Comparison of ENCODE assay signal across 8 mouse cellular contexts in the genomic region with DNA sequence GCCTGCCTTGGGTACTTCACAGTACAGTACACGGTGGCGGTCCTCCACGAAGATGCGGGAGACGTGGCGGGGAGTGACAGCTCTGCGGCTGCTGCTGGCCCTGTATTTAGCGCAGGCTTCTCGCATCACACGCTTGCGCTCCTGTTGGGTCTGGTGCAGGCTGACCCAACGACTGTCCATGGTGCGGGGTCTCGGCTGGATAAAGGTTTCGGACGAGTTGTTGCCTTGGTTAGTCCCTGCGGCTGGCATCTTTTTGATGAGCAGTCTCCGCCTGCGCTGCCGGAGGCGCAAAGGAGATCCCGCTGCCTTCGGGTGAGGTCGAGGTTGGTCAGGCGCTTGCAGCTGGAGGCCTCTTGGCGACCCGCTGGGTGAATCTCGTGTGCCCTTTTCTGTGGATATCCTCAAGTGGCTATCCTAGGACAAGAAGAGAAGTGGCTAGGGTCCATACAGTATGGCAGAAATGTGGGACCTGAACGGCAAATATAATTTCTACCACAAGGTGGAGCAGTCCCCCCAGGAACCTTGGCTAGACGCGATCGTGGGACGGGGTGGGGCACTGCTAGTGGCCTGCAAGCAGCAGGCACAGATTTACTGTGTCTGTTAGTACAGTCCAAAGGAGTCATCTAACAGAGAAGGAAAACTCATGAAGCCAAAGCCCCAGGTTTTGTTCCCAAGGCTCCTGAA. TPM values are rescaled to one million over a fixed set of nuclear protein-coding genes. Genes with fewer than 3 reads are reported as not detected.
A peak's percentile ranks its signal among the peaks of the same experiment; 100 is the strongest.
DNase-seq lines count a peak whose midpoint lies in the region; ATAC-seq and TF ChIP-seq lines count a peak whose summit lies in the region.

No protein-coding gene starts in this region.

- intact Hi-C loops in left cerebral cortex, postnatal 25 days (cut with DNase I) = loop anchor here (1.0 to 5.0 kb wide), 5 partner anchors 43 to 591 kb away; no protein-coding TSS in a partner anchor

- TF ChIP-seq CTCF in intestine, postnatal 0 days (IDR thresholded peaks at IDR 0.05; ENCODE audit: low read depth) = peak; percentile 94
- TF ChIP-seq CTCF in small intestine, adult 2 months (IDR thresholded peaks at IDR 0.05; ENCODE audit: extremely low read depth, insufficient read length, insufficient replicate concordance, low read depth, low read length) = peak; percentile 79; the same call in 1 of the 2 replicates

- no peak overlapping the region for H3K9ac ChIP-seq in intestine, postnatal 0 days (ENCODE audit: low read depth, low read length)
- peak overlapping the region; percentile 27; the same call in 1 of the 2 replicates for H3K9ac ChIP-seq in midbrain, embryonic 11.5 days (ENCODE audit: low read length)

- DNase-seq in 3134 (ENCODE audit: extremely low read depth, insufficient read length, low spot score) = peak; percentile 55
- DNase-seq in adrenal gland, adult 8-10 months = peak; percentile 55
- peak; percentile 86 for DNase-seq in embryonic facial prominence, embryonic 10.5 days (ENCODE audit: low spot score)
- DNase-seq in heart, adult 18-20 months = peak; percentile 66 to 87
- peak; percentile 80 to 84 for DNase-seq in left cerebral cortex, postnatal 25 days (ENCODE audit: low spot score in 2 of 2)
- peak; percentile 99 for DNase-seq in midbrain, embryonic 11.5 days (ENCODE audit: low spot score, missing footprints)

- no peaks in the 10 kb centered on the region for H3K36me3 ChIP-seq in embryonic facial prominence, embryonic 10.5 days (replicated peaks)
- no peaks in the 10 kb centered on the region for H3K36me3 ChIP-seq in intestine, postnatal 0 days (ENCODE audit: control insufficient read depth, insufficient read depth)
- H3K36me3 ChIP-seq in midbrain, embryonic 11.5 days (ENCODE audit: control insufficient read depth, insufficient read depth, low read length) = no peaks in the 10 kb centered on the region
- H3K36me3 ChIP-seq in small intestine, adult 2 months (ENCODE audit: control insufficient read depth, insufficient read depth, low read length) = no peaks in the 10 kb centered on the region

- peak overlapping the region; percentile 48; the same call in 1 of the 2 replicates for H3K4me2 ChIP-seq in intestine, postnatal 0 days (replicated peaks; ENCODE audit: low read depth)
- peak overlapping the region; percentile 48 for H3K4me2 ChIP-seq in midbrain, embryonic 11.5 days

- H3K4me1 ChIP-seq in embryonic facial prominence, embryonic 10.5 days = peaks cover 33% of the 10 kb centered on the region
- no peaks in the 10 kb centered on the region for H3K4me1 ChIP-seq in intestine, postnatal 0 days (replicated peaks; ENCODE audit: control insufficient read depth, insufficient read depth, low read length)
- peaks cover 6% of the 10 kb centered on the region for H3K4me1 ChIP-seq in midbrain, embryonic 11.5 days (ENCODE audit: control insufficient read depth, insufficient read depth, low read length)
- H3K4me1 ChIP-seq in small intestine, adult 2 months (ENCODE audit: control insufficient read depth, insufficient read depth, insufficient read length, low read length) = no peaks in the 10 kb centered on the region; the same call in 1 of the 2 replicates

- TF ChIP-seq POLR2A in small intestine, adult 2 months (IDR thresholded peaks at IDR 0.05; ENCODE audit: low read depth, low read length) = no peak

- H3K4me3 ChIP-seq in embryonic facial prominence, embryonic 10.5 days = peak overlapping the region; percentile 48
- peak overlapping the region; percentile 23; the same call in 1 of the 2 replicates for H3K4me3 ChIP-seq in intestine, postnatal 0 days (ENCODE audit: low read depth, low read length)
- peak overlapping the region; percentile 18 for H3K4me3 ChIP-seq in midbrain, embryonic 11.5 days (ENCODE audit: low read depth, low read length)
- no peak overlapping the region for H3K4me3 ChIP-seq in small intestine, adult 2 months (ENCODE audit: low read depth, low read length)

- WGBS in embryonic facial prominence, embryonic 10.5 days = 5% methylated on average over 33 of the region's 33 CpGs
- 7% methylated on average over 33 of the region's 33 CpGs for WGBS in intestine, postnatal 0 days
- WGBS in midbrain, embryonic 11.5 days = 6% methylated on average over 33 of the region's 33 CpGs
- 14% methylated on average over 33 of the region's 33 CpGs for WGBS in small intestine, adult 2 months

- 0 out of 2 replicates have a peak, but pooled peaks have one; percentile 26 for ATAC-seq in intestine, postnatal 0 days
- ATAC-seq in midbrain, embryonic 11.5 days (ENCODE audit: low FRiP score) = peak; percentile 43; the same call in 1 of the 2 replicates

- peaks cover 45% of the 10 kb centered on the region for H3K27me3 ChIP-seq in embryonic facial prominence, embryonic 10.5 days (replicated peaks; ENCODE audit: low read depth, poor library complexity, severe bottlenecking)
- peaks cover 22% of the 10 kb centered on the region for H3K27me3 ChIP-seq in intestine, postnatal 0 days (replicated peaks; ENCODE audit: control insufficient read depth, insufficient read depth, low read length)
- peaks cover 30% of the 10 kb centered on the region for H3K27me3 ChIP-seq in midbrain, embryonic 11.5 days (ENCODE audit: control insufficient read depth, insufficient read depth, low read length)
- peaks cover 12% of the 10 kb centered on the region; the same call in 1 of the 2 replicates for H3K27me3 ChIP-seq in small intestine, adult 2 months (ENCODE audit: control insufficient read depth, insufficient read depth, low read length)

- H3K27ac ChIP-seq in embryonic facial prominence, embryonic 10.5 days (replicated peaks) = no peak overlapping the region
- H3K27ac ChIP-seq in intestine, postnatal 0 days (ENCODE audit: low read depth, low read length) = no peak overlapping the region
- H3K27ac ChIP-seq in midbrain, embryonic 11.5 days (ENCODE audit: low read depth, low read length) = no peak overlapping the region
- H3K27ac ChIP-seq in small intestine, adult 2 months (ENCODE audit: insufficient read depth, low read depth, low read length) = no peak overlapping the region

- no peaks in the 10 kb centered on the region for H3K9me3 ChIP-seq in embryonic facial prominence, embryonic 10.5 days
- no peaks in the 10 kb centered on the region for H3K9me3 ChIP-seq in intestine, postnatal 0 days (ENCODE audit: control insufficient read depth)
- no peaks in the 10 kb centered on the region for H3K9me3 ChIP-seq in midbrain, embryonic 11.5 days (ENCODE audit: control insufficient read depth, low read length)

RNA-seq across cellular contexts. Expression of a gene that starts 19.4 kb away (rescaled TPM):
- 1 to 10 TPM; 4.1 to 7.1 (median 6.1) TPM for total RNA-seq in adrenal gland, adult 8-10 months (2022)
- polyA plus RNA-seq in embryonic facial prominence, embryonic 10.5 days (2016; fragmentation: Nextera tagmentation; extraction: Ambion mirVana) = 61.1 and 63.8 TPM in 2 replicates
- total RNA-seq in heart, adult 18-20 months (2021) = 1 to 10 TPM; 3.3 to 3.6 TPM
- 6.7 and 6.9 TPM in 2 replicates for polyA plus RNA-seq in intestine, postnatal 0 days (2015; fragmentation: Nextera tagmentation; extraction: Ambion mirVana)
- 10 to 100 TPM; 14.6 TPM for total RNA-seq in left cerebral cortex, postnatal 25 days (2021)
- 13.6 and 15.9 TPM in 2 replicates for polyA plus RNA-seq in midbrain, embryonic 11.5 days (2014; fragmentation: Nextera tagmentation; extraction: Ambion mirVana)
- 5.9 and 6.2 TPM in 2 replicates for polyA plus RNA-seq in small intestine, adult 2 months (2012; rRNA removed)
